Mouse (Mus musculus): ENCODE data around the gene Tgif1. TPM values are rescaled to one million over a fixed set of nuclear protein-coding genes. Genes with fewer than 3 reads are reported as not detected.
A peak's percentile ranks its signal among the peaks of the same experiment; 100 is the strongest.

Tgif1 gene
- total and polyA plus RNA-seq, 2 experiments from 2014 or later: 7.8 to 9.0 TPM

DNA sequence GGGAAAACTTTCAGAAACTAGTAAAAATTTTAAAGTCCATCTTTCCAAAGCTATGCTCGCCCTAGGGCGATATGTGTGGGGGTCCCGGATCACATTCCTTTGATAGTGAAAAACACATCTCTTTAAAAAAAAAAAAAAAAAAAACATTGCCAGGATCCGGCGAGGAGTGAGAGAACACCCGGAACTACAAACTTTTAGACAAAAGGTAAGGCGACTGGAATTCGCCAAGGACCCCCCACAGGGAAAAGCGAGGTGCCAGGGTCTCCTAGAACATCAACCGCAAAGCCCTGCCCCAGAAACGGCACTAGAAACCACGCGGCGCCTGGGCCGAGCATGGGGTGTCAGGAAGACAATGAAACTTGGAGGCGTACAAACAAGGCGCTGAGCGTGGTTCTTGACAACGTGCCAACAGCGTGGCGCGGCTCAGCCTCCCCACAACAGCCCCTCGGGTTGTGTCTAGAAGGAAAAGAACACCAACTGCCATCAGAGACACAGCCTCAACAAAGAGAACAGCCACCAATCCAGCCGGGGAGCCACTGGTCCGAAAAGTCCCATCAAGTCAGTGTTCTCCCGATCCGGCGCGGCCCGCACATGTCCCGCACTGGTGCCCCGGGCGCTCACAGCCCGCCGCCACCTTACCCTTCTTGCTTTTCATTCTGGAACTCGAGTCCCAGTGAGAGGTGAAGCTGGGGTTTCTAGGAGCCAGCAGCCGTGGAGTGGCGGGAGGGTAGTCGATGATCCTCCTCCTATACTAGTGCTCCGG is 2.9 kb downstream of the Tgif1 start:
- H3K4me1 ChIP-seq (ENCODE audit: control insufficient read depth, insufficient read depth): peaks cover 4% of the 10 kb centered on the region; the same call in 1 of the 2 replicates
- DNase-seq (ENCODE audit: low spot score) (peak; percentile 55), ATAC-seq (ENCODE audit: insufficient read depth, low read depth) (no peak)
- WGBS: under 1% methylated on average over 40 of the region's 40 CpGs
- peak overlapping the region; percentile 94 for H3K27ac ChIP-seq (ENCODE audit: low read depth)
- no peaks in the 10 kb centered on the region for H3K9me3 ChIP-seq (replicated peaks; ENCODE audit: control insufficient read depth, low read length)
- H3K27me3 ChIP-seq (ENCODE audit: control insufficient read depth, insufficient read depth, low read length): no peaks in the 10 kb centered on the region
- no peaks in the 10 kb centered on the region for H3K36me3 ChIP-seq (replicated peaks; ENCODE audit: control insufficient read depth, insufficient read depth, low read length)
- peak overlapping the region; percentile 64 for H3K9ac ChIP-seq (replicated peaks; ENCODE audit: low read depth, low read length)
- peak overlapping the region; percentile 63 for H3K4me3 ChIP-seq (ENCODE audit: low read depth, low read length)
- TF ChIP-seq EP300 (IDR thresholded peaks at IDR 0.05; ENCODE audit: low read depth): no peak
- no peak for TF ChIP-seq CTCF (IDR thresholded peaks at IDR 0.05; ENCODE audit: low read depth)
- peak overlapping the region; percentile 91 for H3K4me2 ChIP-seq (ENCODE audit: low read depth, low read length)

DNA sequence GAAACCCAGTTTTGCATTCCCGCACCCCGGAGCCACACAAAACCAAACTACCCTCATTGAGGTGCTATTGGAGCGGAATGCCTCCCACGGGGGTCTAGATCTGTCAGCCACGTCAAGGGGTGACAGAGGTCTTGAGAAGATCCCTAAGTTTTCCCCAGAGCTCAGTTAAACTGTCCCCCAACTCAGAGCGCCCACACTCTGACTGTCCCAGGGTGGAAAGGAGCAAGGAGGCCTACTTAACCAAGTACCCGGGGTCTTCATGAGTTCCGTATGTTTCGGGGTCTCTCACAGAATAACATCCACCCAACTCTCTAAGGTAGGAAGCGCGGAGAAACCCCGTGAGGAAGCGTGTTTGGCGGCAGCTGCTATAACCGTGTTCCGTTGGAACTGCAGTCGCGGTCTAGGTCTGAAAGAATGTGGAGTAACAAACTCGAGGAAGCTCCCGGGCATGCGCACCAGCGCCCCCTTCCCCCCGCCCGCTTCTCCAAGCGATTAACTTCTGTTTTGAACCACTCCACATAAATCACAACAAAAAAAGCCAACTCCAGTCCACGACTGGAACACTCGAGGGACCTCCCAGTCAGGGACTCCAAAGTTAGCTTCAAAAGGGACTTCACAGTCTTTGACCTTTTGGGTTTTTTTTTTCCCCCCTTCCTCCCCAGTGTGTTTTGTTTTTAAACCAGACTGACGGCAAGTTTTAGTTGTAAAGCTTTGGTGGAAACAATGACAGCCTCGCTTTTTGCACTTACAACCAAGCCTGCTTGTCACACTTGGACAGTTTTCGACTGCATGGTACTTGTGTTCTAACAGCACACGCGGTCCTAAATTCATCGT is 3.7 kb downstream of the Tgif1 start:
- H3K9ac ChIP-seq (replicated peaks; ENCODE audit: low read depth, low read length): peak overlapping the region; percentile 64
- DNase-seq (ENCODE audit: low spot score): peak; percentile 87
- H3K9me3 ChIP-seq (replicated peaks; ENCODE audit: control insufficient read depth, low read length): no peaks in the 10 kb centered on the region
- WGBS: under 1% methylated on average over 33 of the region's 33 CpGs
- peak overlapping the region; percentile 94 for H3K27ac ChIP-seq (ENCODE audit: low read depth)
- H3K36me3 ChIP-seq (replicated peaks; ENCODE audit: control insufficient read depth, insufficient read depth, low read length): no peaks in the 10 kb centered on the region; the same call in 1 of the 2 replicates
- no peaks in the 10 kb centered on the region for H3K27me3 ChIP-seq (ENCODE audit: control insufficient read depth, insufficient read depth, low read length)
- H3K4me3 ChIP-seq (ENCODE audit: low read depth, low read length): peak overlapping the region; percentile 63
- H3K4me2 ChIP-seq (ENCODE audit: low read depth, low read length): peak overlapping the region; percentile 91
- peak; percentile 9; the same call in 1 of the 2 replicates for TF ChIP-seq CTCF (IDR thresholded peaks at IDR 0.05; ENCODE audit: low read depth)
- no peak for TF ChIP-seq EP300 (IDR thresholded peaks at IDR 0.05; ENCODE audit: low read depth)
- H3K4me1 ChIP-seq (ENCODE audit: control insufficient read depth, insufficient read depth): peaks cover 4% of the 10 kb centered on the region; the same call in 1 of the 2 replicates
- no peak for ATAC-seq (ENCODE audit: insufficient read depth, low read depth)

DNA sequence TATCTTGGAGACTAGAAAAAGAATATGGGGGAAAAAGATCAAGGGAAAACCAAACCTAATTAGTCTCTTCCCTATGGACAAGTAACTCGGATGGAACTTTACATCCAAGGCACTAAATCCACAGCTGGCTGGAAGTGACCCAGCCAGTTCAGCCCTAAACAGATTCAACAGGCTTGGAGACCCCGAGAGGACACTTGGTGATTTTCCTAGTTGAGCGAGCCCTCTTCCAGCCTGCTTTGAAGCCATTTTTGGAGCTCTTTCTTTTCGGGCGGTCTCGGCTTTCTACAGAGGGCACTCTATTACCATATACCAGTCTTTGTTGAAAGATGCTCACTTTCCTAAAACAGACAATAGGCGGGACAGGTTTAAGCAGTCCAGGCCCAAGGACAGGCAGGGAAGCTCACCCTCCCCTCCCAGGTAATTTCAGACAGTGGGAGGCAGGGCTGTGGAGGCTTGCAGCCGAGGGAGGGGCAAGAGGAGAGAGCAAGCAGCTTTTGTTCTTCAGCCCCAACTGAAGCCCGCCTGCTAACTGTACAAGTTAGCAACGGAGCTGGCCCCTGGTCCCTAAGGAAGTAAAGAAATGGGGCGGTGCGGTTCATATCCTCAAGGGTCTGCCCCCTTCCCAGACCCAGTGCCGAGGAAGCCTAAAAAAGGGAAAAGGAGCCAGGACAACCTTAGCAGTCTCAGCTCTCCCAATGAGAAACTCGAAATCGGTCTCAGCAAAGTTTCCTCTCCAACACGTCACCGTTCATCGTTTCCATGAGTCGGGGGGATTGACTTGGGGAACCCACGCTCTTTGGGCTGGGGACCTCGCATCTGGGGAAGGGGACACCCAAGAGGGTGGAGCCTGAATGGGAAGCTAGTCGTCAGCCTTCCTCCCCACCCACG is 4.6 kb downstream of the Tgif1 start:
- no peaks in the 10 kb centered on the region for H3K27me3 ChIP-seq (ENCODE audit: control insufficient read depth, insufficient read depth, low read length)

DNA sequence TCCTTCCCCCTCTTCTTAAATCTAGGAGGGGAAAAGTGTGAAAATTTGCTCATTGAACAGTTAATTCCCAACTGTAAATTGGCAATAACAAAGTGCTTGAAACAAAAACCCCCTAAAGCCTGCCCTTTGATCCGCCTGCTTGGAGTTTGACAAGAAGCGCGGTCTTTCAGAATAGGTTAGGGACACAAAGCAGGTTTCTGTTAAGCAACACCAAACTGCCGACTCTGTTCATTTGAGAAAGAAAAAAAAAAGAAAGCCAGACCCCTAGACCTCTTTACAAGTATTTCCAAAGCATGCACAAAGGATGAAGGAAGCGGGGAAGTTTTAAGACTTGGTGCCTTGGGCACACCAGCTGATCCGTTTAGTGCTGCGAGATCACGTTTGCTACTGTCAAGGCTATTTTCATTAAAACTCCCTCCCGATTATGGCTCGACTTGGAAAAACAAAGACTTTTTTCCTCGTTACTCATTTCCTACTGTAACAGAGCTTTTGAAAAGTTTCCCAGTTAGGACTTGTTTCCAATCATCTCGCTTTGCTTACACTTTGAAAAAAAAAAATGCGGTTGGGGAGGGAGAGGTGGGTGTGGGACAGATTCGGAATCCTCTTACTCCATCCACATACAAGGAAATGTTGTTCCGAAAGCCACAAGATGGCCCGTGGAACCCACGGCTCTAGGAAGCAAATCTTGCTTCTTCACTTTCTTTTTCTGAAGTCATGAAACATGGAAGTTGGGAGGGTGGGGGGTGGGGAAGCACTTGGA is 5.4 kb downstream of the Tgif1 start:
- no peak for TF ChIP-seq CTCF (IDR thresholded peaks at IDR 0.05; ENCODE audit: low read depth)
- no peak for TF ChIP-seq EP300 (IDR thresholded peaks at IDR 0.05; ENCODE audit: low read depth)
- Histone ChIP-seq H3K9ac (replicated peaks; ENCODE audit: low read depth, low read length) (peak overlapping the region; percentile 64), H3K9me3 (replicated peaks; ENCODE audit: control insufficient read depth, low read length) (no peaks in the 10 kb centered on the region), H3K4me2 (ENCODE audit: low read depth, low read length) (peak overlapping the region; percentile 91), H3K27me3 (ENCODE audit: control insufficient read depth, insufficient read depth, low read length) (no peaks in the 10 kb centered on the region), H3K4me3 (ENCODE audit: low read depth, low read length) (peak overlapping the region; percentile 63), H3K27ac (ENCODE audit: low read depth) (peak overlapping the region; percentile 94), H3K4me1 (ENCODE audit: control insufficient read depth, insufficient read depth) (peaks cover 4% of the 10 kb centered on the region; the same call in 1 of the 2 replicates), H3K36me3 (replicated peaks; ENCODE audit: control insufficient read depth, insufficient read depth, low read length) (peaks cover 17% of the 10 kb centered on the region)
- ATAC-seq (ENCODE audit: insufficient read depth, low read depth) (no peak), DNase-seq (ENCODE audit: low spot score) (peak; percentile 55)
- 4% methylated on average over 17 of the region's 17 CpGs for WGBS

More for the DNA sequence above, 4.6 kb downstream of the Tgif1 start:
- ATAC-seq (ENCODE audit: insufficient read depth, low read depth): peak; percentile 33
- Histone ChIP-seq H3K4me3 (ENCODE audit: low read depth, low read length) (peak overlapping the region; percentile 63), H3K27ac (ENCODE audit: low read depth) (peak overlapping the region; percentile 94), H3K4me1 (ENCODE audit: control insufficient read depth, insufficient read depth) (peaks cover 4% of the 10 kb centered on the region; the same call in 1 of the 2 replicates), H3K36me3 (replicated peaks; ENCODE audit: control insufficient read depth, insufficient read depth, low read length) (peaks cover 8% of the 10 kb centered on the region; the same call in 1 of the 2 replicates), H3K4me2 (ENCODE audit: low read depth, low read length) (peak overlapping the region; percentile 91), H3K9ac (replicated peaks; ENCODE audit: low read depth, low read length) (peak overlapping the region; percentile 64), H3K9me3 (replicated peaks; ENCODE audit: control insufficient read depth, low read length) (no peaks in the 10 kb centered on the region)
- under 1% methylated on average over 23 of the region's 23 CpGs for WGBS
- TF ChIP-seq CTCF (IDR thresholded peaks at IDR 0.05; ENCODE audit: low read depth) (no peak), EP300 (IDR thresholded peaks at IDR 0.05; ENCODE audit: low read depth) (no peak)
- DNase-seq (ENCODE audit: low spot score): peak; percentile 82

Measured in heart, postnatal 0 days (tissue).